Mouse (Mus musculus): ENCODE results near the gene Tat. TPM values are rescaled to one million over a fixed set of nuclear protein-coding genes. Genes with fewer than 3 reads are reported as not detected.
"Not testable (repeated sequence)": the region's sequence is repeated elsewhere in the genome, so short reads cannot be mapped to it uniquely, and the experiment has no call there.

The Tat gene
- polyA plus RNA-seq, 1 experiment from 2014 or later, result not detected

DNA sequence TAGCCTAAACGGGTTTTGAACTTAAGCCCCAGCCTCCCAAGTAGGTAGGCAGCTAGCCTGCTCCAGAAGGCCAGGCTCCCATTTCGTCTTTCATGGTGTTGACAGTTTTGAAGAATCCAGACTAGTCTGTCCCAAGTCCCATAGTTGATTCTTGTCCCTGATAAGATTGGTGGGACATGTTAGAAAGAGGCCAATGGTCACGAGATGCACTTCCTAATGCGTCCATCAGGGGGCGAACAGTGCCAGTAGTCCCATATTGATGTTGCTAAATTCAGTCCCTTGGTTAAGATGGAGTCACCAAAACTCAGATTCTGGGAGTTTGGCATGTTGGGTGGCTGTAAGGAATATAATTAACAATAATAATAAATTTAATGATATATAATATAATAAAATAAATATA, 20.6 kb downstream of the Tat start:
- no peak overlapping the region for H3K27ac ChIP-seq
- WGBS, result 36% methylated on average over 5 of the region's 5 CpGs
- H3K27me3 ChIP-seq, result no peaks in the 10 kb centered on the region
- no peak overlapping the region for H3K4me2 ChIP-seq
- H3K4me1 ChIP-seq, result peaks cover 10% of the 10 kb centered on the region
- no peaks in the 10 kb centered on the region for H3K36me3 ChIP-seq (ENCODE audit: poor library complexity, severe bottlenecking)
- H3K9me3 ChIP-seq (replicated peaks), result no peaks in the 10 kb centered on the region
- H3K9ac ChIP-seq, result no peak overlapping the region
- no peak overlapping the region for H3K4me3 ChIP-seq
- ATAC-seq, result no peak

DNA sequence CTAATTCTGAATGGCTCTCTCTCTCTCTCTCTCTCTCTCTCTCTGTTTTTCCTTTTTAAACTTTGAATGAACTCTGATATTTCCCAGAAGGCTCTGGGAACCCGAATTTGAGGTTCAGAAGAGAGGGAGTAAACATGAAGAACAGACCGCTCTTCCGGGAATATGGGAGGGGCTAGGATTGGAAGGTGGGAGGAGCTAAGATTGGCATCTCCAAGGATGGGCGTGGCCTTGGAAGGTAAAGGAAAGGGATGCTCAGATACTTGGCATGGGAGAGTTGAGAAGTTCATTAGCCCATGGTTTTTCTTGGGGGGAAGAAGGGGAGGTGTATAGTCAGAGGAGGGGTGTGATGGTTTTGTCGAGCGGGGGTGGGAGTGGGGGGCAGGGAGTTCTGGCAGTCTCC, 31.8 kb downstream of the Tat start:
- no peak overlapping the region for H3K4me2 ChIP-seq
- H3K36me3 ChIP-seq (ENCODE audit: poor library complexity, severe bottlenecking), result no peaks in the 10 kb centered on the region
- no peaks in the 10 kb centered on the region for H3K4me1 ChIP-seq
- H3K27ac ChIP-seq, result no peak overlapping the region
- H3K4me3 ChIP-seq, result no peak overlapping the region
- H3K9me3 ChIP-seq (replicated peaks), result no peaks in the 10 kb centered on the region
- WGBS, result 69% methylated on average over 6 of the region's 6 CpGs
- no peaks in the 10 kb centered on the region for H3K27me3 ChIP-seq
- no peak for ATAC-seq
- H3K9ac ChIP-seq, result no peak overlapping the region

DNA sequence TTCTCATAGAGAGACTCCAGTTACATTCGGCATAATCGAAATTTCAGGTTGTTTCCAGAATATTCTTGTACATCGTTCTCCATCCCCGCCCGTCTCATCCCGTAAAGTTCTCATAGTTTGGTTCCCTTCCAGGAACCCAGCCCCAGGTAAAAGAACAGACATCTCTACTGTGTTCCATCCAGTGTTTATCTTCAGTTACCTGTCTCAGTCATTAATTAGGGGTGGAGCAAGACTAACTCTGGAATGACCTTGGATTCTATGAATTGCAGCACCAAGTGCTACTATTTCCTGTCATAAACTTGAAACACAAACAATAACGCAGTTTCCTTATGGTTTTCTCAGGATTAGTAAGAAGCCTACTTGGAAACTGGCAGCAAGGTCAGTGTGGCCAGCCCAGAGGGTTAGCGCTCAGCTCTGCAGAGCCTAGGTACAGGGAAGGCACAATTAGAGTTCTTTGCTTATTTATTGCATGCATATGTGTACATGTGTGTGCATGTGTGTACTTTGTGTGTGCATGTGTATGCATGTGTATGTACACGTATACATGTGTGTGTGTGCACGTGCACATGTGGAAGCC, 32.6 kb downstream of the Tat start:
- Histone ChIP-seq H3K4me2 (no peak overlapping the region), H3K9ac (no peak overlapping the region), H3K9me3 (replicated peaks) (no peaks in the 10 kb centered on the region), H3K4me3 (no peak overlapping the region), H3K27ac (no peak overlapping the region), H3K36me3 (ENCODE audit: poor library complexity, severe bottlenecking) (no peaks in the 10 kb centered on the region), H3K27me3 (no peaks in the 10 kb centered on the region), H3K4me1 (no peaks in the 10 kb centered on the region)
- ATAC-seq, result no peak
- WGBS, result 92% methylated on average over 10 of the region's 10 CpGs

DNA sequence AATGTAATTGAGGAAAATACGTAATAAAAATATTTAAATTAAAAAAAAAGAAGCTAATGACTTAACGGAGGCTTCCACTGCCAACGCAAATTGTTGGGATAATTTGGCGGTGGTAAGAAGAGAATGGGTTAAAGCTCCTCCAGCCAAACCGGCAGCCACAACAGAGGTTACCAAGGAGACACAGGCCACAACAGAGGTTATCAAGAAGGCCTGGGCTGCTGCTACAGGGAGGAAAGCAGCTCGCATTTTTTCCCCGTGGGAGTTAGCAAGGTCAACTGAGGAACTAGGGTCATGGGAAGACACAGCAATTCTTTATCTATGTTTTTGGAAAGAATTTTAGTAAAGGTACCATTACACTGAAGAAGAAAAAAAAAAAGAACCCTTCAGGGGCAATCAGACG, 43.5 kb downstream of the Tat start:
- not testable (repeated sequence) for H3K27ac ChIP-seq; ATAC-seq; H3K4me3 ChIP-seq; H3K36me3 ChIP-seq (ENCODE audit: poor library complexity, severe bottlenecking); H3K4me2 ChIP-seq; H3K9me3 ChIP-seq (replicated peaks); H3K27me3 ChIP-seq; H3K9ac ChIP-seq
- 27% methylated on average over 8 of the region's 8 CpGs for WGBS
- H3K4me1 ChIP-seq, result peaks cover 13% of the 10 kb centered on the region

DNA sequence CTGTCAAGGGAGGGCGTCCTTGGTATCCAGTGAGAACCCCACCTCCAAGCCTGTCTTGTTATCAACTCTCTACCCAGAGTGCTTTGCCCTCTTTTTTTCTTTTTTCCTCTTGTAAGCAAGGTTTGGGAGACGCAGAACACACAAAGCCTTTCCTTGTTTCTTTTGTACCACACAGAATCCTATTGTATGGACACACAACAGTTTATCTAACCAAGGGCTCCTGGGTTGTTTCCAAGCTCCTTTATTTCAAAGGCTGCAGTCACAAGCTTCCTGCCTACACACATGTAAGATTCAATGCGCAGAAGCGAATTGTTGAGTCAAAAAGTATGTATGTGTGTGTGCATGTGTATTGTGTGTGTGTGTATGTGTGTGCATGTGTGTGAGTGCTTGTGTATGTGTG, 44.1 kb downstream of the Tat start:
- no peak overlapping the region for H3K4me2 ChIP-seq
- no peaks in the 10 kb centered on the region for H3K27me3 ChIP-seq
- H3K4me3 ChIP-seq, result no peak overlapping the region
- no peak overlapping the region for H3K27ac ChIP-seq
- ATAC-seq, result no peak
- no peaks in the 10 kb centered on the region for H3K36me3 ChIP-seq (ENCODE audit: poor library complexity, severe bottlenecking)
- no peak overlapping the region for H3K9ac ChIP-seq
- peaks cover 13% of the 10 kb centered on the region for H3K4me1 ChIP-seq
- no peaks in the 10 kb centered on the region for H3K9me3 ChIP-seq (replicated peaks)
- WGBS, result 51% methylated on average over 4 of the region's 4 CpGs

DNA sequence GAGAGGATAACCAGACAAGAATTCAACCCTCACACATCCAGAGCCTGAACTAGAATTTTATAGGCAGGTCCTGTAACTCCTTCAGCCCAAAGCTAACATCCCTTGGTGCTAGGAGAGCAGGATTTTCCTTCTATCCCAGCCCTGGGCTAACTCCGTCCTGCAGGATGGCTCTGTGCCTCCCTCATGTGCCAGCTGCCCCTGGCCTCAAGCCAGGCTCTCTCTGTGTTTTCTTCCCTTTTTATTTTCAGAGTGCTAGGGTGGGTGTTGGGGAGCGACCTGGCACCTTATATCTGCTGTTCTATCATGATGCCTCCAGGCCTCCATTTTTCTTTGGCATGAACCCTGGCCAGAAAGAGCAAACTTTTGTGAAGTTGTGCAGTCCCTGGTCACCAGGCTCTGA, 45.9 kb downstream of the Tat start:
- Histone ChIP-seq H3K36me3 (ENCODE audit: poor library complexity, severe bottlenecking) (no peaks in the 10 kb centered on the region), H3K4me3 (no peak overlapping the region), H3K4me1 (peaks cover 13% of the 10 kb centered on the region), H3K27ac (no peak overlapping the region), H3K27me3 (no peaks in the 10 kb centered on the region), H3K9ac (no peak overlapping the region), H3K4me2 (no peak overlapping the region), H3K9me3 (replicated peaks) (no peaks in the 10 kb centered on the region)
- WGBS, result 54% methylated on average over 2 of the region's 2 CpGs
- ATAC-seq, result no peak

DNA sequence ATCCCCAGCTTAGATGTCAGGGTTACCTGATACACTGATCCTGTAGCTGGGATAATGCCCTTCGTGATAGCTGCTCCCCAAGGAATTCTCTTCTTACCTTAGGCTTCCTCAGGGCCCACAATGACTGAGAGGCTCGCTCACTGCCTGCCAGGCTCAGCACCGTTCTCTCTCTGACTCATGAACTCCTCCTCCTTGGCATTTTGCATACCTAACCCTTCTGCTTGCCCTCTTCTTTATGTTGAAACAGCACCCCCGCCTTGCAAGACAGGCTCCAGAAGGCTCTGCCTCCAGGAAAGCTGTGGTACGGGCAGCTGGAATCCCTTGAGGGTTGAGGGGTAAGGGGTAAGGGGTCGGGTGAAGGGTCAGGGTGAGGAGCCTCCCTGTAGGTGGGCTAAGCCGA, 49.0 kb downstream of the Tat start:
- Histone ChIP-seq H3K27ac (no peak overlapping the region), H3K9ac (no peak overlapping the region), H3K36me3 (ENCODE audit: poor library complexity, severe bottlenecking) (no peaks in the 10 kb centered on the region), H3K4me3 (no peak overlapping the region), H3K4me1 (peaks cover 8% of the 10 kb centered on the region), H3K27me3 (no peaks in the 10 kb centered on the region), H3K9me3 (replicated peaks) (no peaks in the 10 kb centered on the region), H3K4me2 (no peak overlapping the region)
- ATAC-seq, result no peak
- 51% methylated on average over 7 of the region's 7 CpGs for WGBS

DNA sequence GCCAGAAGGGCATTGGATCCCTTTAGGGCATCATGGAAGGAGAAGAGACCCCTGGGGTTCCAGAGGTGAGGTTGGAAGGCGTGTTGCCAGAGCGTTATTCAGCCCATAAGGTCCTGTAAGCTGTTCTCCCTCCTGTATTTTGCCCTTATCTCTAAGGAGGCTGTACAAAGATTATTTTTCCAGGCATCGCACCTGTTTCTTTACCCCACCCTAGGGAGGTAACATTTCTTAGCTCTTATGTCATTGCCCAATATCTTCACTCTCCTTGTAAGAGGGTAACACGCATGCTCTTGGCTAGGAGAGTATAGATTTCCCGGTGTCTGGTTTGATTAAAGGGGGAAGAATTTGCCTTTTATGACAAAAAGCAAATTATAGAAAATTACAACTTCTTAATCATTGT, 49.4 kb downstream of the Tat start, which contains the start of gene Chst4:
Gene Chst4 (minus strand): TSS at position 82 of the 400 bp plus-strand sequence.
- H3K4me1 ChIP-seq, result 0 out of 2 replicates have a peak, but pooled peaks cover 6% of the 10 kb centered on the region
- no peaks in the 10 kb centered on the region for H3K36me3 ChIP-seq (ENCODE audit: poor library complexity, severe bottlenecking)
- H3K27me3 ChIP-seq, result no peaks in the 10 kb centered on the region
- no peak within 1 kb of the TSS for H3K4me2 ChIP-seq
- no peaks in the 10 kb centered on the region for H3K9me3 ChIP-seq (replicated peaks)
- no peak within 1 kb of the TSS for H3K27ac ChIP-seq
- H3K4me3 ChIP-seq, result no peak within 1 kb of the TSS
- H3K9ac ChIP-seq, result no peak within 1 kb of the TSS
- 93% methylated on average over 5 of the region's 5 CpGs for WGBS
- no peak for ATAC-seq

DNA sequence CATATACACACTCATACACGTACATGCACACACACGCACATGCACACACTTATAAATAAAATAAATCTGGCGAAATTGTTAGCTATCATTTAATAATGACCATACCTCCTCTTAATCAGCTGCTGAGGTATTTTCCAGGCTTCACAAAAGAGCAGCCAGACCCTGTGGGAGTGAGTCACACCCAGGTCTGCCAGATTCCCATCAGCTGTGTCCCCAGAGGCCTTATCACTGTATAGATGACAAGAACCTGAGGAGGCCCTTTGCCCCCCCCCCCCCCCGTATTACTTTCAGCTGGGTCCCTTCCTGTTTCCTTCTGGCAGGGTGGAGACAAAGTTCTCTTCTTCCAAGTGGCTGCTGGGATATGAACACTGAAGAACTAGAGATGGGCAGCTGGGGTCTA, 50.3 kb downstream of the Tat start:
- WGBS, result 85% methylated on average over 4 of the region's 4 CpGs
- ATAC-seq, result no peak
- H3K9ac ChIP-seq, result no peak overlapping the region

More for the DNA sequence above, 50.3 kb downstream of the Tat start:
- Histone ChIP-seq H3K4me1 (0 out of 2 replicates have a peak, but pooled peaks cover 6% of the 10 kb centered on the region), H3K27ac (no peak overlapping the region), H3K36me3 (ENCODE audit: poor library complexity, severe bottlenecking) (no peaks in the 10 kb centered on the region), H3K4me3 (no peak overlapping the region), H3K4me2 (no peak overlapping the region), H3K9me3 (replicated peaks) (no peaks in the 10 kb centered on the region), H3K27me3 (no peaks in the 10 kb centered on the region)

Other genes with a start within 250 kb of the Tat start
- gene Ap1g1, start 211.9 kb upstream of the Tat start, polyA plus RNA-seq (2015; fragmentation: Nextera tagmentation; extraction: Ambion mirVana), result 45.7 and 50.6 TPM in 2 replicates
- 3.1 and 3.4 TPM in 2 replicates for gene Phlpp2, start 121.9 kb upstream of the Tat start, polyA plus RNA-seq (2015; fragmentation: Nextera tagmentation; extraction: Ambion mirVana)
- gene Marveld3, start 28.2 kb upstream of the Tat start, polyA plus RNA-seq (2015; fragmentation: Nextera tagmentation; extraction: Ambion mirVana), result 1.0 and 1.5 TPM in 2 replicates
- not detected in 2 replicates for gene Chst4, start 49.3 kb downstream of the Tat start, polyA plus RNA-seq (2015; fragmentation: Nextera tagmentation; extraction: Ambion mirVana)
- gene Zfp612, start 89.3 kb downstream of the Tat start, polyA plus RNA-seq (2015; fragmentation: Nextera tagmentation; extraction: Ambion mirVana), result 17.7 and 19.9 TPM in 2 replicates
- gene Gm21964, start 110.8 kb downstream of the Tat start, polyA plus RNA-seq (2015; fragmentation: Nextera tagmentation; extraction: Ambion mirVana), result not detected in 2 replicates
- not detected in 2 replicates for gene Gm17720, start 112.3 kb downstream of the Tat start, polyA plus RNA-seq (2015; fragmentation: Nextera tagmentation; extraction: Ambion mirVana)
- gene Calb2, start 177.8 kb downstream of the Tat start, polyA plus RNA-seq (2015; fragmentation: Nextera tagmentation; extraction: Ambion mirVana), result 49.9 and 60.7 TPM in 2 replicates
- gene Cmtr2, start 225.2 kb downstream of the Tat start, polyA plus RNA-seq (2015; fragmentation: Nextera tagmentation; extraction: Ambion mirVana), result 10.2 and 12.7 TPM in 2 replicates

All from forebrain, embryonic 13.5 days (tissue).